Mouse (Mus musculus) layer of hippocampus, adult 11-12 months (tissue): ENCODE data around the gene Inpp5d.

Source experiments
- DNase-seq: peaks from one replicate; pipeline ENCODE4 v3.0.0; 2022; ENCODE audit warnings: low spot score

The Inpp5d gene

GRCm38 (mm10) chr1:87709020-87709419, 88.9 kb downstream of the Inpp5d start:
- peak; percentile 56 for DNase-seq

GRCm38 (mm10) chr1:87709661-87710270, 89.7 kb downstream of the Inpp5d start:
- no peak for DNase-seq

GRCm38 (mm10) chr1:87711938-87712613, 92.0 kb downstream of the Inpp5d start:
- DNase-seq = no peak

- DNase-seq = no peak
Observed at GRCm38 (mm10) chr1:87712614-87712971, 92.5 kb downstream of the Inpp5d start.

GRCm38 (mm10) chr1:87721382-87721781, 101.3 kb downstream of the Inpp5d start:
- DNase-seq = peak; percentile 59

GRCm38 (mm10) chr1:87722081-87722480, 102.0 kb downstream of the Inpp5d start:
- no peak for DNase-seq

- DNase-seq = no peak
Observed at GRCm38 (mm10) chr1:87723351-87723750, 103.2 kb downstream of the Inpp5d start.

GRCm38 (mm10) chr1:87729070-87729469, 109.0 kb downstream of the Inpp5d start:
- no peak for DNase-seq

- no peak for DNase-seq
Observed at GRCm38 (mm10) chr1:87729850-87730249, 109.7 kb downstream of the Inpp5d start.

- DNase-seq = no peak
Observed at GRCm38 (mm10) chr1:87730271-87730670, 110.2 kb downstream of the Inpp5d start.

GRCm38 (mm10) chr1:87733212-87733611, 113.1 kb downstream of the Inpp5d start:
- peak; percentile 55 for DNase-seq

- DNase-seq = no peak
Observed at GRCm38 (mm10) chr1:87734153-87734552, 114.0 kb downstream of the Inpp5d start.

GRCm38 (mm10) chr1:87740584-87741290, 120.6 kb downstream of the Inpp5d start:
- DNase-seq = no peak

GRCm38 (mm10) chr1:87749360-87749973, 129.4 kb downstream of the Inpp5d start:
- no peak for DNase-seq

GRCm38 (mm10) chr1:87755641-87756470, 135.7 kb downstream of the Inpp5d start, which contains the start of gene Atg16l1:
Gene Atg16l1, plus strand, starts transcription at chr1:87755870.
- DNase-seq = peak; percentile 95

- no peak for DNase-seq
Observed at GRCm38 (mm10) chr1:87763821-87764220, 143.7 kb downstream of the Inpp5d start.

GRCm38 (mm10) chr1:87765741-87766140, 145.6 kb downstream of the Inpp5d start:
- no peak for DNase-seq

- DNase-seq = no peak
Observed at GRCm38 (mm10) chr1:87766233-87766632, 146.1 kb downstream of the Inpp5d start.

- no peak for DNase-seq
Observed at GRCm38 (mm10) chr1:87769263-87769662, 149.2 kb downstream of the Inpp5d start.
